Mouse (Mus musculus) testis, adult 2 months (tissue): ENCODE data around the gene Gm13694.

Source experiments
- CTCF ChIP-seq: fragments of 200-500 bp; IDR thresholded peaks from 2 replicates; pipeline ENCODE4 v1.5.1; 2012; ENCODE audit warnings: low read depth, mild to moderate bottlenecking, inconsistent platforms, low read length, moderate library complexity; ENCODE audit not compliant: control insufficient read depth, insufficient read depth, insufficient replicate concordance
- POLR2A ChIP-seq: fragments of 200-500 bp; IDR thresholded peaks from 2 replicates; pipeline ENCODE4 v1.6.1; 2012; ENCODE audit warnings: low read depth, mild to moderate bottlenecking, inconsistent platforms, low read length, moderate library complexity; ENCODE audit not compliant: control insufficient read depth

GRCm38 (mm10) chr2:84014572-84014971, 35.8 kb downstream of the Gm13694 start:
- TF ChIP-seq POLR2A: no peak
- no peak for TF ChIP-seq CTCF
